Mouse (Mus musculus) neural tube, embryonic 15.5 days (tissue): ENCODE measurements at regions not wholly inside any gene's neighbourhood (a gene's known extent, or its start where the extent isn't known, plus 50 kb on each side); places are given as distances from the start of the nearest gene placed in this dataset.
A peak's percentile ranks its signal among the peaks of the same experiment; 100 is the strongest.

ENCODE experiments used
- ATAC-seq: fragments of 200-750 bp; cut with Nextera tagmentation; 2 replicates; pipeline ENCODE4 v1.8.0; 2017; ENCODE audit warnings: mild to moderate bottlenecking, moderate TSS enrichment, moderate library complexity; ENCODE audit not compliant: low FRiP score
- H3K27ac ChIP-seq: fragments of 300-500 bp; sonication (generic); replicated peaks from 2 replicates; pipeline ENCODE4 v1.5.1; 2015; ENCODE audit warnings: mild to moderate bottlenecking, inconsistent platforms
- H3K27me3 ChIP-seq: fragments of 300-500 bp; sonication (generic); replicated peaks from 2 replicates; pipeline ENCODE4 v1.6.1; 2015; ENCODE audit warnings: inconsistent platforms
- H3K36me3 ChIP-seq: fragments of 300-500 bp; sonication (generic); 2 replicates; pipeline ENCODE4 v1.6.1; 2015; ENCODE audit warnings: inconsistent platforms
- H3K4me1 ChIP-seq: fragments of 300-500 bp; sonication (generic); 2 replicates; pipeline ENCODE4 v1.6.1; 2015; ENCODE audit warnings: inconsistent platforms
- H3K4me2 ChIP-seq: fragments of 300-500 bp; sonication (generic); 2 replicates; pipeline ENCODE4 v1.6.1; 2015; ENCODE audit warnings: inconsistent platforms, mild to moderate bottlenecking, moderate library complexity
- H3K4me3 ChIP-seq: fragments of 300-500 bp; sonication (generic); replicated peaks from 2 replicates; pipeline ENCODE4 v1.5.1; 2015; ENCODE audit warnings: mild to moderate bottlenecking, inconsistent platforms
- H3K9ac ChIP-seq: fragments of 300-500 bp; sonication (generic); replicated peaks from 2 replicates; pipeline ENCODE4 v1.6.1; 2015; ENCODE audit warnings: mild to moderate bottlenecking, inconsistent platforms
- H3K9me3 ChIP-seq: fragments of 300-500 bp; sonication (generic); replicated peaks from 2 replicates; pipeline ENCODE4 v1.6.1; 2016; ENCODE audit warnings: inconsistent platforms
- WGBS: fragments of 180-500 bp; shearing (Covaris S2); methylation state at CpG from one replicate; pipeline ENCODE4 v1.1.7; 2015; ENCODE audit warnings: mixed read lengths; 5-methylcytosine and 5-hydroxymethylcytosine counted together

DNA sequence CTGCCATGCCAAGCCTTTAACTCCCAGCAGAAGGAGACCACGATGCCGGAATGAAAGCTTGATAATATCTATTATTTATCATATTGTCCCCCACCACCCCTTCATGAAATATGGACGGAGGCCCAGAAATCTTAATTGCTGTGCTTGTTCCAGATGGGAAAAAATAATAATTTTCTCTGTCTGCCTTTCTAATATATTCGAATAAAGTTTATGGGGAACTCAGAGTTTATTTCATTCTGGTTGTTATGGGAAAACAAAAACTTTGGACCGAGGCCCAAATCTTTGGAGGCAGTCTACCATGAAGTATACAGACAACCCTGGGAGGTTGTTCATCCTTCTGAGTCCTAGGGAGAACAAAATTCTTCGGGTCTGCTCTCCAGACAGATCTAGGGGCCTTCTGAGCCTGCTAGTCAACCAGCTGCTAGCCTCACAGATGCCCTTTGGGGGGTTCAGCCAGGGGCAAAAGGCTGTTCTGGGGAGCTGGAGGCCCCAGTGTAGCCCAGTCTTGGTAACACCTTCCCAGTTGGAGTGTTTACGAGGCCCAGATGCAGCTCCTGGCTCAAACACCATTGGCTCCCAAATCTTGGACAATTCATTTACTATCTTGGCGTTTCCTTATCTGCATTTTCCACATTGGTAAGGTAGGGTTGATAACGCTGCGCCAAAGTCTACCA is 106.3 kb upstream of the Stx18 start:
- Histone ChIP-seq H3K27ac (no peak overlapping the region), H3K4me3 (no peak overlapping the region), H3K9ac (no peak overlapping the region), H3K4me1 (no peaks in the 10 kb centered on the region), H3K36me3 (no peaks in the 10 kb centered on the region), H3K4me2 (no peak overlapping the region), H3K27me3 (no peaks in the 10 kb centered on the region), H3K9me3 (no peaks in the 10 kb centered on the region)
- ATAC-seq, result no peak
- 78% methylated on average over 10 of the region's 10 CpGs for WGBS

DNA sequence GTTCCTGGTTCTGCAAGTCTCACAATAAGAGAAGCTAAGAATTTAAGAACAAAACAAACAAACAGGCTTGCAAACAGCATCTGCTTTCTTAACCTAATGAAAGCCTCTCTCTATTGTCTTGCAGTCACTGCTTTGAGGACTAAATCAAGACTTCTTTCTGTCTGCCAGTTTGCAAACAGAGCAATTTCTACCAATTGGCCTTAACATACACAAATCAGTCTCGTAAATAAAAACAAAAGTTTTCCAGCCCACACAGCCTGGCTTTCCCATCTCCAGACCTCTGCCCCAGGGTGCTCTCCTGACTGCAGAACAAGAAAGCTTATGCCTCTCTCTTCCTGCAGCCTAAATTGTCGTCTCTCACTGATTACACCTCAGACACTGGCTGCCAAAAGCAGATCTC is 96.1 kb upstream of the Msx1 start:
- WGBS, result 5% methylated on average over 2 of the region's 2 CpGs
- H3K4me1 ChIP-seq, result peaks cover 12% of the 10 kb centered on the region
- no peak for ATAC-seq
- H3K9me3 ChIP-seq, result no peaks in the 10 kb centered on the region
- no peak overlapping the region for H3K9ac ChIP-seq
- H3K27ac ChIP-seq, result no peak overlapping the region
- no peak overlapping the region for H3K4me2 ChIP-seq
- no peaks in the 10 kb centered on the region for H3K36me3 ChIP-seq
- H3K27me3 ChIP-seq, result peaks cover 28% of the 10 kb centered on the region
- H3K4me3 ChIP-seq, result no peak overlapping the region

DNA sequence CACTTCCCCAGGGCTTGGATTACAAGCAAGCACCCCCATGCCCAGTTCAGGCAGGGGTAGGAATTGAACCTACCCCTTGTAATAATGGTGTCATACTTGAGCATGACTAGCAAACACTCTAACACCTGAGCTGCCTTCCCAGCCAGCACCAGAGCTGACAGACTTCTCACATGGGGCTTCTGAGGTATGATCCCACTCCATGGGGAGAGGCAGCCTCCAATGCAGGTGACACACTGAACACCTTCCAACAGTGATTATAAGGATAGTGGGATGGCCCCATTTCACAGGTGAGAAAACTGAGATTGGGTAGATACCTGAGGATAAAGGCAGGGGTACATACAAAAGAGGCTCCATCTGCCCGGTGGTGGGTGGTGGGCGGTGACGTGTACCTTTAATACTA is 94.7 kb upstream of the Msx1 start:
- no peak for ATAC-seq
- Histone ChIP-seq H3K27ac (no peak overlapping the region), H3K36me3 (no peaks in the 10 kb centered on the region), H3K9ac (no peak overlapping the region), H3K4me2 (no peak overlapping the region), H3K4me1 (peaks cover 12% of the 10 kb centered on the region), H3K27me3 (peaks cover 32% of the 10 kb centered on the region), H3K4me3 (no peak overlapping the region), H3K9me3 (no peaks in the 10 kb centered on the region)
- 80% methylated on average over 3 of the region's 3 CpGs for WGBS

DNA sequence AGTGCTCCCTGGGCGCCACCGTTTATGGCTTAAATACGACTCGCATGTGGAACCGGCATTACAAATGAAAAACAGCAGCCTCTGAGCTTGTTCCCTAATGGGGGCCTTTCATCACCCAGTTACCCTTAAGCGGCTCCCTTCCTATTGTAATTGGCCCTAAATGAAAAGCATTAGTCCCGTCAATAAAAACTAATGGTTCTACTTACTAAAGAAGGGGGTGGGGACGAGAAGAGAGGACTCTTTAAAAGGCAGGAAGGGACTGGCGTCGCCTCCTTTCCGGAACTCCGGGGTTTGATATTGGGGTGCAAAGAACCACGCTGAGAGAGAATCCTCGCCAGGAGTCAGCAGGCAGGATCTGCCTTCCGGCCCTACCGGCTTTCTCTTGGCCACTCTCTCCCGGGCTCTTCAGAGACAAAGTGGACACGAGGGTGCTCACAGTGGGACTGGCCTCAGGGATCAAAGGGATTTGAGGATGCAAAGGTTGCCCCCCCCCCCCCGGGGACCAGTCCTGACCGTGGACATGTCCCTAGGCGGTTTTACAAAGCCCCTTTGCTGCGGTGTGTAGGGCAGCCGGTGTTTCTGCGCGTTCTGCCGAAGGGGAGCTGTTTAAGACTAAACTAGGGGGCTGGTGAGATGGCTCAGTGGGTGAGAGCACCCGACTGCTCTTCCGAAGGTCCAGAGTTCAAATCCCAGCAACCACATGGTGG is 93.8 kb upstream of the Msx1 start:
- peak overlapping the region; percentile 19 for H3K4me3 ChIP-seq

DNA sequence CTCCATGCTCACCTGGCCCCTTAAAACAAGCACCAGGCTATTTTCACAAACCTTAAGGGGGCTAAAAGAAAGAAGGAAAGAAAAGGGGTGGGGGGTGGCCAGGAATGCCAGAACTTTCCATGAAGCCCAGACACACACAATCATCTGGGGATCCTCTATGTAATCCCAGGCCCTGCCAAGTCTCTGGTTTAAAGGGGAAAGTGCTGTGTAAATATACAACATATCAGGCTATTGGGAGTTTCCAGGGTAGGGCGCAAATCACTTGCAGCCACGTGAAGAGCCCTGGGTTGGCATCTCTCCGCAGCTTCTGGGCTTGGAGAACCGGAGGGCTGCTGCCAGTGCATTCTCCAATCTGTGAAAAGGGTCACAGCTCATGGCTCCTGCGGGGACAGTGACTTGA is 92.8 kb upstream of the Msx1 start:
- ATAC-seq, result no peak
- 11% methylated on average over 5 of the region's 5 CpGs for WGBS
- H3K9ac ChIP-seq, result no peak overlapping the region
- H3K36me3 ChIP-seq, result no peaks in the 10 kb centered on the region
- H3K9me3 ChIP-seq, result no peaks in the 10 kb centered on the region
- no peak overlapping the region for H3K27ac ChIP-seq
- H3K4me2 ChIP-seq, result no peak overlapping the region
- peaks cover 31% of the 10 kb centered on the region for H3K27me3 ChIP-seq
- no peak overlapping the region for H3K4me3 ChIP-seq
- peaks cover 12% of the 10 kb centered on the region for H3K4me1 ChIP-seq

More for the DNA sequence above, 93.8 kb upstream of the Msx1 start:
- H3K9me3 ChIP-seq, result no peaks in the 10 kb centered on the region
- peaks cover 33% of the 10 kb centered on the region for H3K27me3 ChIP-seq
- 0 out of 2 replicates have a peak overlapping the region, but pooled peaks have one; percentile 23 for H3K9ac ChIP-seq
- H3K36me3 ChIP-seq, result no peaks in the 10 kb centered on the region
- peak; percentile 50; the same call in 1 of the 2 replicates for ATAC-seq
- peak overlapping the region; percentile 55 for H3K4me2 ChIP-seq
- H3K27ac ChIP-seq, result no peak overlapping the region
- H3K4me1 ChIP-seq, result peaks cover 12% of the 10 kb centered on the region
- 2% methylated on average over 28 of the region's 28 CpGs for WGBS

DNA sequence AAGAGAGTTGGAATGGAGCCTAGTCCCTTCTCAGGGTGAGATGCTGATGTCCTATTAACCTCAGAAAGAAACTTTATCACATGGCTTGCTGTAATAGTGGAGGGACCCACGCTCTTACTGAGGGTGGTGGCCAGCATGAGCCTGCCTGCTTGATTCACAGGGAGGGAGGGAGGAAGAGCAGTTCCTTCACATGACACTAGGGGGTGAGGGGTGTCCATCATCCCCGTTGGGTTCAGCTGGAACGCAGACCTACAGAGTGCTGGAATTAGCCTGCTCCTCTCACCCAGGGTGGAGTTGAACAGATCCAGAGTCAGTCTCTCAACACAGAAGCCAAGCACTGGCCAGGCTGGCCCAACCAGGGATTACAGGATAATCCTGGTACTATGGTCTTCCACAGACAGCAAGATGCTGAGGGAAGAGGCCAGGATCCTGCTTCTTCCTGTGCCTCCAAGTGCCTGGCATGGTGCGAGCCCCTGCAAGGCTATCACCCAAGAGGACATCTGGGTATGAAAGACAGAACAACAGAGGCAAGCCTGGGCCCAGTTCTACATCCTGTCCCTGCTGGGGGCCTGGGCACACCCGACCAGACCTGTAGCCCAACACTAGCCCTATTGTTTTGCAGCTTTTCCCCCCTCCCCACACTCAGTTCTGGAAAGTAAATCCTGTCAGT is 80.4 kb upstream of the Msx1 start:
- no peaks in the 10 kb centered on the region for H3K36me3 ChIP-seq
- peaks cover 47% of the 10 kb centered on the region for H3K27me3 ChIP-seq
- H3K9me3 ChIP-seq, result no peaks in the 10 kb centered on the region
- peaks cover 7% of the 10 kb centered on the region for H3K4me1 ChIP-seq
- H3K4me3 ChIP-seq, result no peak overlapping the region
- 63% methylated on average over 5 of the region's 5 CpGs for WGBS
- no peak overlapping the region for H3K4me2 ChIP-seq
- no peak overlapping the region for H3K27ac ChIP-seq
- no peak overlapping the region for H3K9ac ChIP-seq
- no peak for ATAC-seq

DNA sequence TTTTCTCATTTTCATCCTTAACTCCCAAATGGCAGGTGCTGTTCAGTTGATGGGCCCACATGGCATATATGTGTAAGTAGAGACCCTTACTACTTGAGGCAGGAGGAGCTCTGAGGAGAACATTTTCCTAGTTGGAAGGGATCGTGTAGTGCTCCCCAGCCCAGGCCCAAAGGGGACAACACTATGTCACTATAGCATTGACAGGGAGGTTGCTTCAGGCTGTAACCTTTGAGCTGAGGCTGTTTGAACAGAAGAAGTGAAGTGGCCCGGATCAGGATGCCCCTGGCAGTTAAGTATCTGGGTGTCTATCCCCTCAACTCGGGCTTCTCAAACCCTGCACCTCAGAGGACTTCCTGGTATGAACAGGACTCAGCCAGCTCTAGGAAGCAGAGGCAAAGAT is 79.5 kb upstream of the Msx1 start:
- Histone ChIP-seq H3K9ac (no peak overlapping the region), H3K4me3 (no peak overlapping the region), H3K27me3 (peaks cover 53% of the 10 kb centered on the region), H3K36me3 (no peaks in the 10 kb centered on the region), H3K4me2 (no peak overlapping the region), H3K4me1 (peaks cover 7% of the 10 kb centered on the region), H3K9me3 (no peaks in the 10 kb centered on the region), H3K27ac (no peak overlapping the region)
- 75% methylated on average over 3 of the region's 3 CpGs for WGBS
- ATAC-seq, result no peak

DNA sequence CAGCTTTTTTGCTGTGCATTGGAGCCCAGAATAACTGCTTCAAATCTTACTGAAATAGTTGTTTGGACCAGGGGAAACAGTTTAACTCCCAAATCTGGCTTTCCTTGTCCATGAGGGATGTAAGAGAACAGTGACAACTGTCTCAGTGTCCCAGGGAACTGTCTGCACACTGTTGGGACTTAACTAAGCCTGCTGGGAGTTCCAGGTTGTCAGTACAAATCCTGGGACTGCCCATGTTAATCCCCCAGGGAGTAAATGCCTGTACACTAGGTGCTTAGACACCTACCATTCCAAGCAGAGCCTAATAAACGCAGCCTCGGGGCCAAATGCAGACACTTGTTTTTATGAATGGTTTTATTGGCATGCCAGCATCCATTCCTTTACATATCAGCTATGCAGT is 78.4 kb upstream of the Msx1 start:
- peaks cover 58% of the 10 kb centered on the region for H3K27me3 ChIP-seq
- WGBS, result 43% methylated on average over 2 of the region's 2 CpGs

DNA sequence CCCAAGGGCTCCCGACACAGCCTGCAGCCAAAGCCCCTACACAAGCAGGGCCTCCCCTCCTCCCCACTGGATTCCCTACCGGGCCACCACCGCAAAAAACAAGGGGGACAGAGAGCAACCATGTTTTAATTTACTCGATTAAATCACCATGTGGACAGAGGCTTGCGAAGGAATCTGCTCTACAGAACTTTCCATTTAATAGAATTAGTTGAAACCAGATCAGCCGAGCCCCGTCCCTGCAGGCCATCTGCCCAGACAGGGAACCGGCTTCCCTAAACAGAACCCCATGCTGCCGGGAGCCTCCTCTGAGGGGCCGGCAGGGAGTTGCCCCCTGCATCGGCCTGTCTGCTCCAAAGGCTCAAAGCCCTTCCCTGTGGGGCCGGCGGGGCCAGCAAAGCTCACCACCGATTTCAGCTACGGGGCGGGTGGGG is 77.5 kb upstream of the Msx1 start:
- H3K27ac ChIP-seq, result no peak overlapping the region
- H3K4me1 ChIP-seq, result peaks cover 7% of the 10 kb centered on the region
- 1% methylated on average over 16 of the region's 16 CpGs for WGBS
- no peak overlapping the region; the same call in 1 of the 2 replicates for H3K4me2 ChIP-seq
- H3K9ac ChIP-seq, result no peak overlapping the region
- ATAC-seq, result no peak
- no peak overlapping the region for H3K4me3 ChIP-seq
- H3K27me3 ChIP-seq, result peaks cover 64% of the 10 kb centered on the region
- H3K9me3 ChIP-seq, result no peaks in the 10 kb centered on the region
- H3K36me3 ChIP-seq, result no peaks in the 10 kb centered on the region

More for the DNA sequence above, 78.4 kb upstream of the Msx1 start:
- Histone ChIP-seq H3K9ac (no peak overlapping the region), H3K36me3 (no peaks in the 10 kb centered on the region), H3K4me3 (no peak overlapping the region), H3K4me1 (peaks cover 7% of the 10 kb centered on the region), H3K4me2 (no peak overlapping the region), H3K9me3 (no peaks in the 10 kb centered on the region), H3K27ac (no peak overlapping the region)
- no peak for ATAC-seq

DNA sequence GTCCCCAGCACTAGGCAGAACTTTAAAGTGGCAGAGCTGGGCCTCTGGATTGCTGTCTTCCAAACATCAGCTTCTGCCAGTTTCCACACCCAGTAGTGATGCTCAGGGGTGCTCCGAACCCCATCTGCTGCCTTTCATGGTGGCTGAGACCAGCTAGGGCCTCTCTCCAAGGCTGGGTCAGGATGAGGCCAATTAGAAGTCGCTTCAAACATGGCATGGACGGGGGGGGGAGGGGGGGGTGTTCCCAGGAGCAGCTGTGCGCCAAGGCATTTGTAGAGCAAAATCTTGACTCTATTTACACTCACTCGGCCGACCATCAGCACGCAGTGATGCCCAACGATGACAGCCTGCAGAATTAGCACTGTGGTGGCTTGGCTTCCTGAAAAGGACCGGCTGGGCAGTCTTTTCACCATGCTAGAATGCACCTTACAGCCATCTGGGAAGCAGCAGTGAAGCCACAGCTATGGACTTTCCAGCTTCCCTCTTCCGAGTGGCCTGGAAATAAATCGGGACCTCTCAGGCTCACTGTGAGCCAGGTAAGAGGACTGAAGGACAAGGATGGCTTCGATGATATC is 73.7 kb upstream of the Msx1 start:
- Histone ChIP-seq H3K4me2 (no peak overlapping the region), H3K9ac (no peak overlapping the region), H3K4me1 (peaks cover 32% of the 10 kb centered on the region), H3K36me3 (no peaks in the 10 kb centered on the region), H3K9me3 (no peaks in the 10 kb centered on the region), H3K27ac (no peak overlapping the region), H3K4me3 (no peak overlapping the region), H3K27me3 (peaks cover 79% of the 10 kb centered on the region)
- ATAC-seq, result no peak
- 37% methylated on average over 12 of the region's 12 CpGs for WGBS

DNA sequence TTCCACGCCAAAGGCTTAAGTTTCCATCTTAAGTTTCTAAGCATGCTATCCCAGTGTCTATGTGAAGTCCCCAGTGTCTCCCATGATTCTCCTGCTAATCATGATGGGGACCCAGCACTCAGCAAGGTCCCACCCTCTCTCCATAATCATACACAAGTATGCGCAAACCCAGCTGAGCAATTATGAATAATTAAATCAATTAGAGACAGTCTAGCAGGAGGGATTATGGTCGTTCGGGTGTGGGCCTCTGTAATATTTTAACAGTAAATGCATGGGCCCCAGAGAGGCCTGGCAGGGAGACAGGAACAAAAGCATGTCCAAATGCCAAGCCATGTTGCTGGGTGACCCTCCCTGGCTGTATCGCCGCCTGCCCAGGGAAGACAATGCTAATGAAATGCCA is 73.1 kb upstream of the Msx1 start:
- Histone ChIP-seq H3K27ac (no peak overlapping the region), H3K27me3 (peaks cover 80% of the 10 kb centered on the region), H3K4me1 (peaks cover 32% of the 10 kb centered on the region), H3K9me3 (no peaks in the 10 kb centered on the region), H3K9ac (no peak overlapping the region), H3K36me3 (no peaks in the 10 kb centered on the region), H3K4me3 (no peak overlapping the region), H3K4me2 (no peak overlapping the region)
- 31% methylated on average over 6 of the region's 6 CpGs for whole genome bisulfite sequencing
- no peak for ATAC-seq
